Mouse (Mus musculus) liver, embryonic 13.5 days (tissue): ENCODE results near the gene Hnrnpdl. TPM values are rescaled to one million over a fixed set of nuclear protein-coding genes. Genes with fewer than 3 reads are reported as not detected.

ENCODE experiments used
- ATAC-seq: fragments of 200-750 bp; cut with Nextera tagmentation; 2 replicates; pipeline ENCODE4 v1.8.0; 2017; ENCODE audit warnings: low read depth, mild to moderate bottlenecking, moderate number of reproducible peaks, moderate library complexity
- DNase-seq: peaks from one replicate; pipeline ENCODE4 v3.0.0; 2022
- H3K27ac ChIP-seq: fragments of 300-500 bp; sonication (generic); 2 replicates; pipeline ENCODE4 v1.5.1; 2015; ENCODE audit warnings: moderate library complexity, mild to moderate bottlenecking, inconsistent platforms
- H3K27me3 ChIP-seq: fragments of 300-500 bp; sonication (generic); 2 replicates; pipeline ENCODE4 v1.6.1; 2015; ENCODE audit warnings: mild to moderate bottlenecking, inconsistent platforms
- H3K36me3 ChIP-seq: fragments of 300-500 bp; sonication (generic); 2 replicates; pipeline ENCODE4 v1.6.1; 2015; ENCODE audit warnings: mild to moderate bottlenecking, inconsistent platforms
- H3K4me1 ChIP-seq: fragments of 300-500 bp; sonication (generic); replicated peaks from 2 replicates; pipeline ENCODE4 v1.6.1; 2015; ENCODE audit warnings: inconsistent platforms
- H3K4me2 ChIP-seq: fragments of 300-500 bp; sonication (generic); 2 replicates; pipeline ENCODE4 v1.6.1; 2015; ENCODE audit warnings: inconsistent platforms, mild to moderate bottlenecking, moderate library complexity
- H3K4me3 ChIP-seq: fragments of 300-500 bp; sonication (generic); replicated peaks from 2 replicates; pipeline ENCODE4 v1.5.1; 2015; ENCODE audit warnings: mild to moderate bottlenecking, inconsistent platforms
- H3K9ac ChIP-seq: fragments of 300-500 bp; sonication (generic); 2 replicates; pipeline ENCODE4 v1.6.1; 2015; ENCODE audit warnings: mild to moderate bottlenecking, inconsistent platforms
- H3K9me3 ChIP-seq: fragments of 300-500 bp; sonication (generic); replicated peaks from 2 replicates; pipeline ENCODE4 v1.6.1; 2016; ENCODE audit warnings: inconsistent platforms
- WGBS: fragments of 180-500 bp; shearing (Covaris S2); methylation state at CpG from one replicate; pipeline ENCODE4 v1.1.7; 2015; ENCODE audit not compliant: insufficient replicate concordance; 5-methylcytosine and 5-hydroxymethylcytosine counted together
- polyA plus RNA-seq: library from polyadenylated mRNA; unstranded; fragments of >200 nt; fragmentation: Nextera tagmentation; extraction: Ambion mirVana; gene quantifications from 2 replicates; pipeline ENCODE4 v1.2.1, GENCODE M21; 2015

Gene Hnrnpdl
- polyA plus RNA-seq, 1 experiment from 2014 or later, result 63.6 TPM

- WGBS, result 74% methylated on average over 3 of the region's 3 CpGs
- H3K4me1 ChIP-seq, result peaks cover 31% of the 10 kb centered on the region
- H3K27me3 ChIP-seq, result no peaks in the 10 kb centered on the region
- peaks cover 62% of the 10 kb centered on the region for H3K36me3 ChIP-seq
- H3K9ac ChIP-seq, result no peak overlapping the region
- H3K4me2 ChIP-seq, result no peak overlapping the region
- no peak overlapping the region for H3K27ac ChIP-seq
- DNase-seq (no peak), ATAC-seq (peak; percentile 10)
- no peak overlapping the region for H3K4me3 ChIP-seq
- H3K9me3 ChIP-seq, result no peaks in the 10 kb centered on the region
These were observed 6.8 kb downstream of the Hnrnpdl start for GRCm38 (mm10) chr5:100032646-100033045.

- Histone ChIP-seq H3K4me1 (peaks cover 25% of the 10 kb centered on the region), H3K36me3 (peaks cover 57% of the 10 kb centered on the region), H3K4me3 (no peak overlapping the region), H3K27ac (no peak overlapping the region), H3K4me2 (no peak overlapping the region), H3K27me3 (no peaks in the 10 kb centered on the region), H3K9me3 (no peaks in the 10 kb centered on the region), H3K9ac (no peak overlapping the region)
- ATAC-seq, result peak; percentile 26; the same call in 1 of the 2 replicates
- DNase-seq, result no peak
- 81% methylated on average over 2 of the region's 2 CpGs for WGBS
These were observed 7.4 kb downstream of the Hnrnpdl start for GRCm38 (mm10) chr5:100032107-100032506.

- WGBS, result 62% methylated on average over 6 of the region's 6 CpGs
- peaks cover 15% of the 10 kb centered on the region for H3K4me1 ChIP-seq
- DNase-seq (no peak), ATAC-seq (no peak)
- H3K9me3 ChIP-seq, result no peaks in the 10 kb centered on the region
- no peak overlapping the region for H3K4me2 ChIP-seq
- no peak overlapping the region for H3K27ac ChIP-seq
- H3K4me3 ChIP-seq, result no peak overlapping the region
- H3K9ac ChIP-seq, result no peak overlapping the region
- H3K36me3 ChIP-seq, result peaks cover 39% of the 10 kb centered on the region
- H3K27me3 ChIP-seq, result no peaks in the 10 kb centered on the region
These were observed 9.4 kb downstream of the Hnrnpdl start for GRCm38 (mm10) chr5:100030069-100030468.

GRCm38 (mm10) chr5:100024868-100025267 lies 14.6 kb downstream of the Hnrnpdl start:
- Histone ChIP-seq H3K9ac (no peak overlapping the region), H3K27ac (no peak overlapping the region), H3K4me2 (no peak overlapping the region), H3K4me1 (peaks cover 31% of the 10 kb centered on the region), H3K27me3 (no peaks in the 10 kb centered on the region), H3K9me3 (no peaks in the 10 kb centered on the region), H3K4me3 (no peak overlapping the region), H3K36me3 (no peaks in the 10 kb centered on the region)
- DNase-seq, result no peak
- 39% methylated on average over 1 of the region's 1 CpGs for WGBS
- no peak for ATAC-seq

GRCm38 (mm10) chr5:100024403-100024802 lies 15.1 kb downstream of the Hnrnpdl start:
- Histone ChIP-seq H3K36me3 (no peaks in the 10 kb centered on the region), H3K4me2 (no peak overlapping the region), H3K4me3 (no peak overlapping the region), H3K27ac (no peak overlapping the region), H3K9ac (no peak overlapping the region), H3K9me3 (no peaks in the 10 kb centered on the region), H3K27me3 (no peaks in the 10 kb centered on the region), H3K4me1 (peaks cover 36% of the 10 kb centered on the region)
- ATAC-seq, result no peak
- no peak for DNase-seq
- 63% methylated on average over 5 of the region's 5 CpGs for WGBS

GRCm38 (mm10) chr5:100020089-100020488 lies 19.4 kb downstream of the Hnrnpdl start:
- H3K4me3 ChIP-seq, result no peak overlapping the region
- H3K9me3 ChIP-seq, result no peaks in the 10 kb centered on the region
- no peak for DNase-seq
- H3K9ac ChIP-seq, result no peak overlapping the region
- no peak overlapping the region for H3K4me2 ChIP-seq
- peaks cover 33% of the 10 kb centered on the region for H3K4me1 ChIP-seq
- H3K36me3 ChIP-seq, result no peaks in the 10 kb centered on the region
- peak; percentile 87 for ATAC-seq
- no peak overlapping the region for H3K27ac ChIP-seq
- 0 out of 2 replicates have a peak, but pooled peaks cover 5% of the 10 kb centered on the region for H3K27me3 ChIP-seq

GRCm38 (mm10) chr5:100012599-100012998 lies 26.9 kb downstream of the Hnrnpdl start:
- no peak for ATAC-seq
- Histone ChIP-seq H3K27ac (no peak overlapping the region), H3K4me1 (no peaks in the 10 kb centered on the region), H3K9ac (no peak overlapping the region), H3K27me3 (0 out of 2 replicates have a peak, but pooled peaks cover 5% of the 10 kb centered on the region), H3K36me3 (no peaks in the 10 kb centered on the region), H3K4me2 (no peak overlapping the region), H3K9me3 (no peaks in the 10 kb centered on the region), H3K4me3 (no peak overlapping the region)
- no peak for DNase-seq
- 83% methylated on average over 9 of the region's 9 CpGs for WGBS

GRCm38 (mm10) chr5:100008485-100008884 lies 31.0 kb downstream of the Hnrnpdl start:
- no peaks in the 10 kb centered on the region for H3K36me3 ChIP-seq
- no peak overlapping the region for H3K9ac ChIP-seq
- DNase-seq, result no peak
- no peaks in the 10 kb centered on the region for H3K9me3 ChIP-seq
- H3K27ac ChIP-seq, result no peak overlapping the region
- peaks cover 34% of the 10 kb centered on the region for H3K4me1 ChIP-seq
- no peak overlapping the region for H3K4me2 ChIP-seq
- 34% methylated on average over 3 of the region's 3 CpGs for WGBS
- H3K27me3 ChIP-seq, result no peaks in the 10 kb centered on the region
- no peak for ATAC-seq
- no peak overlapping the region for H3K4me3 ChIP-seq

- Histone ChIP-seq H3K4me3 (no peak overlapping the region), H3K9me3 (no peaks in the 10 kb centered on the region), H3K27me3 (no peaks in the 10 kb centered on the region), H3K27ac (no peak overlapping the region), H3K4me2 (no peak overlapping the region), H3K36me3 (no peaks in the 10 kb centered on the region), H3K9ac (no peak overlapping the region), H3K4me1 (peaks cover 38% of the 10 kb centered on the region)
- ATAC-seq (no peak), DNase-seq (no peak)
- 81% methylated on average over 4 of the region's 4 CpGs for WGBS
These were observed 32.5 kb downstream of the Hnrnpdl start for GRCm38 (mm10) chr5:100007040-100007375.

GRCm38 (mm10) chr5:100006324-100007039 lies 33.0 kb downstream of the Hnrnpdl start:
- Histone ChIP-seq H3K4me2 (no peak overlapping the region), H3K9me3 (no peaks in the 10 kb centered on the region), H3K4me1 (peaks cover 38% of the 10 kb centered on the region), H3K9ac (no peak overlapping the region), H3K27me3 (no peaks in the 10 kb centered on the region), H3K4me3 (no peak overlapping the region), H3K27ac (peak overlapping the region; percentile 35; the same call in 1 of the 2 replicates), H3K36me3 (no peaks in the 10 kb centered on the region)
- DNase-seq (no peak), ATAC-seq (peak; percentile 62)
- WGBS, result 45% methylated on average over 4 of the region's 4 CpGs

- ATAC-seq, result 0 out of 2 replicates have a peak, but pooled peaks have one; percentile 4
- whole genome bisulfite sequencing, result 72% methylated on average over 6 of the region's 6 CpGs
- peak overlapping the region; percentile 35; the same call in 1 of the 2 replicates for H3K27ac ChIP-seq
These were observed 33.6 kb downstream of the Hnrnpdl start for GRCm38 (mm10) chr5:100005896-100006295.

GRCm38 (mm10) chr5:100005431-100005830 lies 34.0 kb downstream of the Hnrnpdl start:
- peak overlapping the region; percentile 35 for H3K27ac ChIP-seq
- no peaks in the 10 kb centered on the region for H3K9me3 ChIP-seq
- no peak overlapping the region for H3K9ac ChIP-seq
- H3K4me1 ChIP-seq, result peaks cover 45% of the 10 kb centered on the region
- DNase-seq (no peak), ATAC-seq (peak; percentile 84)
- no peaks in the 10 kb centered on the region for H3K36me3 ChIP-seq
- H3K27me3 ChIP-seq, result no peaks in the 10 kb centered on the region
- H3K4me3 ChIP-seq, result no peak overlapping the region
- 28% methylated on average over 3 of the region's 3 CpGs for WGBS
- peak overlapping the region; percentile 6; the same call in 1 of the 2 replicates for H3K4me2 ChIP-seq

More at GRCm38 (mm10) chr5:100005896-100006295, 33.6 kb downstream of the Hnrnpdl start:
- Histone ChIP-seq H3K4me2 (peak overlapping the region; percentile 6; the same call in 1 of the 2 replicates), H3K9ac (no peak overlapping the region), H3K4me3 (no peak overlapping the region), H3K36me3 (no peaks in the 10 kb centered on the region), H3K27me3 (no peaks in the 10 kb centered on the region), H3K9me3 (no peaks in the 10 kb centered on the region), H3K4me1 (peaks cover 44% of the 10 kb centered on the region)
- DNase-seq, result no peak
